Mouse (Mus musculus) thymus, postnatal 36 days (tissue): ENCODE results near the gene Nfe2l1.

Experiments
- DNase-seq, 2 experiments: peaks; one replicate each; pipeline ENCODE4 v3.0.0; 2022; ENCODE audit warnings: mixed read lengths in 2 of 2

Nfe2l1 gene

DNA sequence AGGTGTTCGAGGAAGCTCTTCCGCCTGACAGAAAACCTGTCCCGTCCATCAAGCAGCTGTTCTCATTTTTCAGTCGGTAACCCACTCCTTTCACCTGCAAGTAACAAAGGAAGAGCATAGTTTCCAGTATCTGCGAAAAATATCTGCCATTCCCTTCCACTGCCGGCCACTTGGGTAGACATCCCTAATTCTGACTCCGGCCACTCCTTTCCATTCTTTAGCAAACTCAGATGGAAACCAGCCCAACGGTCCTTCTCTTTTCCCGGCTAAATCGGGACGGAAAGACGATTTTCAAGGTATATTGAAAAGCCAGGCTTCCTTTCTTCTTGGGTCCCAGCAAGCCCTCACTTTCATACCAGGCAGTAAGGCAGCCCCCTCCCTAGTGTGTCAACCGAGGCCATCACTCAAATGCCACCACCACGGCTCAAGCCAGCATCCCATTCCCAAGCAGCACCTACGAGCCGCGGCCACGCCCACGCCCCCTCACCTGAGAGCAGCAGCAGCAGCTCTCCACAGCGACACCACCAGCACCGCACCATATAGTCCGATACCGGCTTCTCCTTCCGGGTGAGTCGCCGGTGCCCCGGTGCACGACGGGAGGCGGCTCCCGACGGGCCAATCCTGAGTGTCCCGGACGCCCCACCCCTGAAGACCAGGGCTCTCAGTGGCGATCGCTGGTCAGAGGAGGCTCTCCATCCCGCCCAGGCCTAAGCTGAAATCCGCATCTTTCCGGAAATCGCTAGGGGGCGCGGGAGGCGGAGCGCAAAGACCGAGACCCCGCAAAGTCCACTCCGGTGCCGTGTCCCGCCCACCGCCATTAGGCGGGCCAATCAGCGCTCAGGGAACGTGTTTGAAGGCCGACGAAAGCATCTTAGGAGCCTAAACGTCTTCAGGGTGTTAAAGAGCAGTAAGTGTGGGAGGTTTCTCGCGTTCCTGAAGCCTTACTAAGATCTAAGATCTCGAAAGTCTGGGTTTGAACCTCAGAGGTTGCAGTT is 52.5 kb downstream of the Nfe2l1 start, which contains the start of gene Snx11:
Gene Snx11, minus strand, starts transcription at position 592 of the 995 bp plus-strand sequence.
- peak; percentile 97 to 98 for DNase-seq

DNA sequence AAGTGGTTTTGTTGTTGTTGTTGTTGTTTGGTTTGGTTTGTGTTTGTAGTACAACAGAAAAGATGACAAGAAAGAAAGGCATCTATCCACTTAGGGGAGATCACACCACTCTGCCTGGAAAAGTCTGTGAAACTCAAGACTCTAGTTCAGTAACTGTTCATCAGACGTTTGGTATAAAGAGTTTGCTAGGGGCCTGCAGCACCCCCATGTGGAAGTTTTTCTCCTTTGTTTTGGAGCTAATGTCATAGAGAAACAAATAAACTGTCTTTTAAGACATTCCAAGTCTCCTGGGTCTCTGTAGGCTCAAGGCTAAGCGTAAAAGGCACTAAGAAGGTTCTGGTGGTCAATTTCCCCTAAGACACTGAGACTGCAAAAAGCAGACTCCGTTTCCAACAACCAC is 53.7 kb downstream of the Nfe2l1 start:
- DNase-seq: no peak

GRCm38 (mm10) chr11:96775665-96776064 is 54.1 kb downstream of the Nfe2l1 start:
- no peak for DNase-seq

DNA sequence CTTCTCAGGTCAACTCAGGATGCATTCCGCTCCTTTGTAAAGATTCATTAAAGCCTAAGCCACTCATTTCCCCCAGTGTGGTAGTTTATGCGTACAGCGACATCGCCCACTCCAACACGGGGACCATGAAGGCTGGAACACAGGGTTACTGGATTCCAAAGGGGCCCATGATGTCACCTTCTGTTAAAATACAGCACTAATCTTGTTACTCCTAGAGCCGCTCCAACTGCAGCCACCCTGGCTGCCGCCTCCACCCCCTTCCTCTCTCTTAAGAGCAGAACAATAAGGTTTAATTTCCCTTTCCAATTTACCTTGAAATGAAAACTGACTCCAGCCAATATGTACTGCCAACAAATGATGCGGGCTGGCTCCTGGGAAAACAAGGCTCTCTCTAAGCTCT is 54.7 kb downstream of the Nfe2l1 start:
- DNase-seq: no peak

GRCm38 (mm10) chr11:96774536-96774935 is 55.2 kb downstream of the Nfe2l1 start:
- DNase-seq: no peak

DNA sequence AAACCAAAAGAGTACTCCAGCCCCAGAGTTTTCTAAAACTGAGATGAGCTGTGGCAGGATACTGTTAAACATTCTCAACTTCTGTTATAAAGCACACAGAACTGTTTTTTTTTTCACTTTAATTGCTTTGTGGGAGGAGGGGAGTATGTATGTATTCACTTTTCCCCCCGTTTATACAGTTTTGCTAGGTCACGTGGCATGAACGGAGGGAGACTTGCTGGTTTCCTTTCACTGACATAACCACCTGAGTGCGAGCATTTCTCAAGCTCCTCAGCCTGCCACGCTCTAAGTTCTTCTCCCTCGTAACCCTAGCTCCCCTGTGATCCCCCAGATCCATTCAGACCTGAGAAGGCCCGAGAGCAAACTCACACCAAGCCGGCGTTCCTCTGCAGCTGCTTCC is 57.4 kb downstream of the Nfe2l1 start:
- DNase-seq: no peak

- DNase-seq: no peak
These were observed 58.3 kb downstream of the Nfe2l1 start for GRCm38 (mm10) chr11:96771274-96771975.

DNA sequence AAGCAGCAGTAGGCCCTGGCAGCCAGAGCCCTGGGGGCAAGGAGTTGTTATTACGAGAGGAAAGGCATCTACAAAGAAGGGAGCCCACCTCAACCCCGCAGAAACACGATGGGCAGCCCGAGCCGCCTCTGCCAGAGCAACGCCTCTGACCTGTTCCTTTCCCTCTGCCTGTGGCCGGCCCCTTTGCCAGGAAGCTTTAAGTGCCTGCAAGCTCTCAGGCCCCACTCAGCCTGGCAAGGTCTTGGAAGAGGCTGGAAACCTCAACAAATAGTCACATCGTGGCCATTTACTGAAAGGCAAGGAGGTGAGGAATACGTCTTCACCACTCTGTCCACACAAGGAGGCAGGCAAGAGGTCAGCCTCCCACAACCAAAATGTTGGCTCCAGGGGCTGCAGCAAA is 61.5 kb downstream of the Nfe2l1 start:
- no peak for DNase-seq
